In genomic region chr11:105362946-105363597, GRCm38 (mm10) we compare ENCODE assay signal across 8 mouse cellular contexts.
DNase-seq lines count a peak whose midpoint lies in the region; ATAC-seq lines count a peak whose summit lies in the region.

No protein-coding gene starts in this region.

- peaks cover 13% of the 10 kb centered on the region for H3K4me1 ChIP-seq in intestine, embryonic 16.5 days (ENCODE audit: control insufficient read depth, insufficient read depth, low read length)

- H3K27ac ChIP-seq in intestine, embryonic 16.5 days (ENCODE audit: low read length), result no peak overlapping the region

- peak; percentile 80 for ATAC-seq in intestine, embryonic 16.5 days

- no peaks in the 10 kb centered on the region for H3K36me3 ChIP-seq in intestine, embryonic 16.5 days (ENCODE audit: control insufficient read depth, insufficient read depth, low read length)

- intact Hi-C loops in gastrocnemius, postnatal 36 days (cut with DNase I), result loop anchor here (2.0 to 5.0 kb wide), 2 partner anchors 228 to 549 kb away; no protein-coding TSS in a partner anchor
- intact Hi-C loops in left cerebral cortex, postnatal 25 days (cut with DNase I), result loop anchor here (1.0 to 5.0 kb wide), 4 partner anchors 94 to 549 kb away; partner anchors contain the start of gene March10

- H3K4me3 ChIP-seq in intestine, embryonic 16.5 days (ENCODE audit: low read length), result peak overlapping the region; percentile 61

- WGBS in intestine, embryonic 16.5 days, result 1% methylated on average over 37 of the region's 40 CpGs

- no peaks in the 10 kb centered on the region for H3K9me3 ChIP-seq in intestine, embryonic 16.5 days (ENCODE audit: control insufficient read depth, low read length)

- DNase-seq in adrenal gland, postnatal 10 days, result peak; percentile 93
- peak; percentile 61 for DNase-seq in embryo, embryonic 11.5 days (ENCODE audit: low read depth, low spot score)
- peak; percentile 76 to 82 for DNase-seq in gastrocnemius, postnatal 36 days
- peak; percentile 83 to 86 for DNase-seq in left cerebral cortex, postnatal 25 days (ENCODE audit: low spot score in 2 of 2)
- peak; percentile 79 for DNase-seq in mesoderm, embryonic 11.5 days (ENCODE audit: low read depth, low spot score)
- peak; percentile 63 to 74 for DNase-seq in right cerebral cortex, postnatal 36 days (ENCODE audit: low spot score in 2 of 2)
- peak; percentile 72 to 84 for DNase-seq in urinary bladder, postnatal 4 days (ENCODE audit: low spot score in 2 of 2)

- H3K27me3 ChIP-seq in intestine, embryonic 16.5 days (replicated peaks; ENCODE audit: control insufficient read depth, insufficient read depth, low read length), result no peaks in the 10 kb centered on the region

- peak overlapping the region; percentile 90 for H3K4me2 ChIP-seq in intestine, embryonic 16.5 days (ENCODE audit: low read depth, low read length)

- H3K9ac ChIP-seq in intestine, embryonic 16.5 days (ENCODE audit: low read depth, low read length), result peak overlapping the region; percentile 72
